Mouse (Mus musculus): ENCODE results near the gene Pax7. TPM values are rescaled to one million over a fixed set of nuclear protein-coding genes. Genes with fewer than 3 reads are reported as not detected.

The Pax7 gene
- total RNA-seq, 2 experiments from 2014 or later, result not detected

DNA sequence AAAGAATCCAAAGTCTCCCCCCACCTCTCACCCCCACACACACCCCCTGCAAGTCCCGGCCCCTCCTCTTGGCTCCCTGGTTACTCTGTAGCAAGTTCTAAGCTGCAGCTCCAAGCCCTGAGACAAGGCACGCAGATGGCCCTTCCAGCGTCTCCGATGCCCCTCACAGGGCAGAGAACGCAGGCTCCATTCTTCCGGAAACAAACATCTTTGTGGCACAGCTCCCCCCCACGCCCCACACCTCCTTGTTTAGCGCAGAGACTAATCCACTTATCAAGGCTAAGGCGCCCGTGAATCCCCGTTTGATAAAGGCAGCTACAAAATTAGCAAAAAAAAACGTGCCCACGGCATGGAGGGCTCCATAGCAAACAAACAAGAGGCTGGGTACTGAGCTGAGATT, 71.4 kb downstream of the Pax7 start:
- no peak for DNase-seq (ENCODE audit: low spot score)
- intact Hi-C loops (cut with DNase I), result no loop called here

DNA sequence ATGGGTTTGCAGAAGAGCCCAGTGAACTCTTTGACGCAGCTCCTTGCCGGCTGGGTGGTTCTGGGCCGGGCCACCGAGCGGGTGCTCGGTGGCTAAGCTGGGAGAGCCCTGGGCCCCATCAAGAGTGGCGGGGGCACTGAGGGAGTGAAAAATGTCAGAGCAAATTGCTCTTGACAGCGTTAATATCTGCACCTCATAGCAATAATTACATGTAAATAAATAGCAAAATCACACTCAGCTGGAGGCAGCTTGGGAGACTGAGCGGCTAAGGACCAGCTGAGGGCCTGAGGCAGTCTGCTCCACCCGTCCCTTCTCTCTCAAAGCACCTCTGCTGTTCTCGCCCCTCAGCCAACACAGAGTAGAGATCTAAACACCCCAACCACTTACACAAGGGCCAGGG, 72.6 kb downstream of the Pax7 start:
- DNase-seq (ENCODE audit: low spot score), result no peak
- intact Hi-C loops (cut with DNase I), result no loop called here

DNA sequence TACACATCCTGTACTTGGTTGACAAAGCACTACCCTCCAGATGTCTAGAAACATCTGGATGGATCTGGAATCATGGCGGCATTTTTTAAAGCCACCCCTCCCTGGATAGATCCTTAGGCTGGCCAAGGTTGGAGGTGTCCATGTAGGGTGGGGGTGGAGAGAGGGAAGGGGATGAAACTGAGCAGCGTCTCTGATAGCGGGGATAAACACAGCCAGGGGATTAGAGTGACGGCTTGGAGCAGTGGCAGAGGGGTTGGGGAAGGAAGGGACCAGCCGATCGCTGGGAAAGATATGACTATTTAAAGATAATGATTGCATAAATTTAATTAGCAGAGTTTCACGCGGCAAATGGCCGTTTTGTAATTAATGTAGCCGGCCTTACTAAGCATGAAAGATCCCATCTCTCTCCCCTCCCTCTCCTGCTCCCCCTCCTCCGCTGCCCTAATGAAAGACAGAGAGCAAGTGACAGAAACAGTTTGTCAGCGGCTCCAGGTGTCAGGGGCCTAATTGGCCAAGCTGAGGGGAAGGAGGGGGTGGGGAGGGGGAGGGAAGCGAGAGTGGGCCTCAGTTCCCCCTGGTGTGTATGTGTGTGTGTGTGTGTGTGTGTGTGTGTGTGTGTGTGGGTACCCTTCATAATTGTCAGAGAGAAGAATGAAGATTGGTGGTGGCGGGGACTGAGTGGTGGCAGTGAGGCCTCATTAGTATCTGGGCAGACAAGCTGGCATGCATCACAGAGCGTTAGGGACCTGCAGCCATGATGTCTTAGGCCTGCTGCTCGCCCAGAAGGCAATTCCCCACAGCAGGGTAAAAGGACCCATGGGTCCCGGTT, 74.6 kb downstream of the Pax7 start:
- intact Hi-C loops (cut with DNase I), result no loop called here

DNA sequence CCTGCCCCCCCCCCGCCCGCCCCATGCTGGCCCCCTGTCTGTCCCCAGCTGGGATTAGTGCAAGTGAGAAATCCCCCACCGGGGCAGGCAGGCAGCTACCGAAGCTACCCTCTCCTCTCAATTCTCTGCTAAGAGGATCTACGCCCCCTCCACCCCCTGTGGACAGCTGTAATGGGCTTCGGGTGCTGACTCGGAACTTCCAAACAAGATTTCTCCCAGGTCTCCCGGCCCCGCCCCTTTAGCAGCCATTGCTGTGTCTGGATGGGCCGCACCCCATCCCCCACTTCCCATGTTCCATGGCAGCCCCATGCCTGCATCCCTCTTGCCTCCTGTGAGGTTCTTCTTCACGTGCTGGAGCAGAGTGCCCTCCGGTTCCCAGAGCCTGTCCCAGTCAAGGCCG, 76.4 kb downstream of the Pax7 start:
- intact Hi-C loops (cut with DNase I), result no loop called here
- no peak for DNase-seq (ENCODE audit: low spot score)

More for the DNA sequence above, 74.6 kb downstream of the Pax7 start:
- DNase-seq (ENCODE audit: low spot score), result no peak

DNA sequence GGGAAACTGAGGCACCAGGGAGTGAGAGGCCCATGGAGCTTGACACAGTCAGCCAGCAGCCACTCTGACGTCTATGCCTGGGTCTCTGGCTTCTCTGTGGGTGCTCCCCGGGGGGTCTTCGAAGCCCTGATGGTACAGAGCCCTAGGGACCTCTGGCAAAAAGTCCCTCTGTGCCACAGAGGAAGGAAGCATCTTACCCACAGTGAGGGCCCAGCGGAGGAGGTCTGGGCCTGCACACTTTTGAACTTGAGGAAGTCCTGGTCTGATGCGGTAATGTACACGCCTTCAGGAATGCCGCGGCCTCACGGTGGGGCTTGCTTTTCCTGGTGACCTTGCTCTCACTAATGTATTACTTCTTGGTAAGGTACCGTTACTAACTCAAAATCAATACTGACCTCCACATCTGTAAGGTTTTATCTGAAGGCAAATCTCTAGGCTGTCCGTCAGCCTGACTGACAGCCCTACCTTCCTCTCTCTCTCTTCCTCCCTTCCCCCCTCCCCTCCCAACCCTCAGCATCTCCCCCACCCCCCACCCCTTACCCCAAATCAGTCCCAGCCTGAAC, 79.1 kb downstream of the Pax7 start:
- intact Hi-C loops (cut with DNase I), result no loop called here
- no peak for DNase-seq (ENCODE audit: low spot score)

DNA sequence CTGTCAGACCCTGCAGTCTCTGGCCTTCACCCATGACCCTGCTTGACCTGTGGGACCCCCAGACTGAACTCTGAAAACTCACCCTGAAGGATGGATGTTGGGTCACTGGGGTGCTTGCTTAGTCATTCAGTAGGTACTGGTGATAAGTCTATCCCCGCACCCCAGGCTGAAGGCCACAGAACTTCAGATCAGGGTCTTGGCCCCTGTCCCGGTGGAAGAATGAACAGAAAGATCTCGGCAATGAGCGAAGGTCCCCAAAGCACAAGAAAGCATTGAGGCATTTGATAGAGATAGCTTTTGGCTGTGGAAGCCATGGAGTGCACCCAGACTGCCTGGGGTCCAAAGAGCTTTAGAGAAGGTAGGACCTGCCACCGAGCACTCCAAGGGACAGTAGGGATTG, 82.4 kb downstream of the Pax7 start:
- intact Hi-C loops (cut with DNase I), result no loop called here
- DNase-seq (ENCODE audit: low spot score), result no peak

DNA sequence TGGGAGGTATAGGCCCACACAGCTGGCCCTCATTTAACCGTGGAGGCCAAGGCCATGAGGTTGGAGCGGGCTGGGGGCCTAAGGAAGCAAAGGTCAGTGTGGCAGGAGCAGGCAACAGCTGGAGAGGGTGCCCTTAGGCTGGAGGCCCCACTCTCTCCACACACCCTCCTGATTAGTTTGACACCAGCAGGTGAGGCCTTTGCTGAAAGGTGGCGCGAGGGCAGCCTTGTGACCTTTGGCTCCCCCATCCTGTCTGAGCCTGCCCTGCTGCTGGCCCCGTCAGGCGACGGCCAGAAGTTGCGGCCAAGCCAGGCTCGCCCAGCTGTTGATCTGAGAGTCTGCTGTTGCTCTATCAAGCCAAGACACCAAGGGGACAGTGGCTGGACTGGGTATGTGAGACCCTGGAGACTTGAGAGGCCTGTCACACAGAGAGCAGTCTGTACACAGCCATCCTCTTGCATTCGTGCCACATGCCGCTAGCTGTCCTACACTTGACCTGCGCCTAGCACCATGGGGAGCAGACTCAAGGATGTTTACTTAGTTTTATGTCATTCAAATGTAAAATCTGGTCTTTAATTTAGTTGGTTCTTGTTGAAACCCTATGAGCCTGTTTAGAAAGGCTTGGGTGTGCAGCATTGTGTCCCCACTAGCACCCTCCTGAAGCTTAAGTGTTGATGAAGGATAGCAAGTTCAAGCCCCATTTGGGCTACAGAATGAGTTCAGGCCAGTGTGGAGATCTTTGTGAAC, 86.0 kb downstream of the Pax7 start:
- intact Hi-C loops (cut with DNase I), result no loop called here
- no peak for DNase-seq (ENCODE audit: low spot score)

DNA sequence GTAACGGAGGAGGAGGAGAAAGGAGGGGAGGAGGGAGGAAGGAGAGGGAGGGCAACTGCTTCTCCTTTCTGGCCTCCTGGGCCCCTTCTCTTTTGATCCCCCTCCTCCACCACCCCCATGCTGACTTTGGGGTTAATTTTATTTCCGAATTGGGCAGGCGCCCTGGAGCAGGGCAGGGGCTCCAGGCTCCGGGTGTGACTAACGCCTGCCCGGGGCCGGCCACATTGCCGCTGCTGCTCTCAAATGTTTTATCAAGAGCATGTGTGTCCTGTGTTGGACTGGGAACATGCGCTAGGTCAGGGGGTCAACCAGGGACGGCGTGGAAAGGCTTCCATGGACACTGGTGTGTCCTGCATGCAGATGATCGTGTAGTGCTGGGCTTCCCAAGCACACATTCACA, 87.2 kb downstream of the Pax7 start:
- no peak for DNase-seq (ENCODE audit: low spot score)
- intact Hi-C loops (cut with DNase I), result no loop called here

DNA sequence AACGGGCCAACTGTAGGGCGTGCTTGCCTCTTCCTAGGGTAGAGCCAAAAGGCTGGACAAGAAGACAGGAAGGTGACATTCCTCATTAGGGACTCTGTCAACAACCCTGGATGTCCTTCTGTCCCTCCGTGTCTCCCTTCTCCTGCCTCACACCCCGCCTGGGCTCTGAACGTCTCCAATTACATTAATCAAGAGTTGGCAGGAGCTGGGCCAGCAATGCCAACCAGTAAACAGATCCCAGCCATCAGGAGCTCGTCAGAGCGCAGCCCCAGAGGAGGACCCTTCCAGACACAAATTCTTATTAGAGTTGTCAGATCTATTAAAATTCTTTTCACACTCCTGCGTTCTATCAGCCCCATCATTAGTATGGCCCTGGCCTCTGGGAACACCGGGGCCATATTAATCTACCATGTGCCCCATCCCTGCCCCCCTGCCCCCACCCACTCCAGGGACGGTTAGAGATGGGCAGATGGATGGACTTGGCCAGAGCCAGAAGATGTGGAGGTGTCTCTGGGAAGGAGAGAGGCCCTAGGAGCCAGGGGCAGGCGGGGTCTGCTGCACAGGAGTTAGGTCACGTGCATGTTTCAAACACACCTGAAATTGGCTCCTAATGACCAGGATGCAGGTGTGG, 88.4 kb downstream of the Pax7 start:
- intact Hi-C loops (cut with DNase I), result no loop called here
- no peak for DNase-seq (ENCODE audit: low spot score)

DNA sequence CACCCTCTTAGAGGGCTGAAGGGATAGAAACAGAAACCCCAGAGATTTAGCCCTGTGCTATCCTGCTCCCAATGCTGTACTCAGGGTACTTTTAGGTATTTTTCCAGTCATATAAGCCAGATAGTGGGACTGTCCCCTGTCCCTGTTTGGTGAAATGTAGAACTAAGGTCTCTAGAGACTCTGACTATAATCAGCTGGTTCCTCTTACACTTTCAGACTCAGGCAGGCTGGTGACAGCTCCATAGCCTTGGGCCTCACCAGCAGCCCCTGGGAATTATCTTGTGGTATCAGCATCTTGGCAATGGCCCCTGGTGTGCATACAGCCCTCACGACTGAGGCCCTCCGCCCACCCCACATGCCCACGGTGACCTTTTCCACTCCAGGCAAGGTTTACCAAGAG, 89.7 kb downstream of the Pax7 start:
- intact Hi-C loops (cut with DNase I), result no loop called here
- DNase-seq (ENCODE audit: low spot score), result no peak

DNA sequence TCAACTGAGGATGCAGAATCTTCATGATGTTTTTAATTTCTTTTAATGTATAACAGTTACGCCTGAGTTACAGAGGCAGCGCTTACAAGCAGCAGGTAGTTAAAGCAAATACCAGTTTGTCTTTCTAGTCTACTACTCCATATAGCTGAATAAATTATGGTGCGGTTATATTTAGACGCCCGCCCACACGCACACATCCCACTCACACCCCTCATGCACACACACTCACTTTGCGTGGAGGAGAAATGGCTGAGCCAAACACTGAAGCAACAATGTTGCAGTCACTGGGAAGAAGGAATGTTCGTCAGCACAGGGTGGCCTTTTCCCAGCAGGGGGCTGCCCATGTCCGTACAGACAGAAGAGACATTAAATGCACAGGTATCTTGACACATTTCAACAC, 96.3 kb downstream of the Pax7 start:
- DNase-seq (ENCODE audit: low spot score), result no peak
- intact Hi-C loops (cut with DNase I), result no loop called here

DNA sequence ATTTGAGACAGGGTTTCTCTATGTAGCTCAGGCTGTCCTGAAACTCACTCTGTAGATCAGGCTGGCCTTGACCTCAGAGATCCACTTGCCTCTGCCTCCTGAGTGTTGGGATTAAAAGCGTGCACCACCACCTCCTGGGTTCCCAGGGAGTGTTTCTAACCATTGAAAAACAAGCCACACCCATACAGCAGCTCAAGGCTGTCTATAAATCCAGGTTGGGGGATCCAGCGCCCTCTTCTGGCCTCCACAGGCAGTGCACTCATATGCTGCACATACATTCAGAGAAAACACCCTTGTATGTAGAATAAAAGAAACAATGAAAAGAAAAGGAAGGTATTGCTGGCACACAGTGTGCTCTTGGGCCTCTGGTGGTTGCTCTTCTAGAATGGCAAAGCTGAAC, 106.2 kb downstream of the Pax7 start:
- DNase-seq (ENCODE audit: low spot score), result no peak
- intact Hi-C loops (cut with DNase I), result no loop called here

DNA sequence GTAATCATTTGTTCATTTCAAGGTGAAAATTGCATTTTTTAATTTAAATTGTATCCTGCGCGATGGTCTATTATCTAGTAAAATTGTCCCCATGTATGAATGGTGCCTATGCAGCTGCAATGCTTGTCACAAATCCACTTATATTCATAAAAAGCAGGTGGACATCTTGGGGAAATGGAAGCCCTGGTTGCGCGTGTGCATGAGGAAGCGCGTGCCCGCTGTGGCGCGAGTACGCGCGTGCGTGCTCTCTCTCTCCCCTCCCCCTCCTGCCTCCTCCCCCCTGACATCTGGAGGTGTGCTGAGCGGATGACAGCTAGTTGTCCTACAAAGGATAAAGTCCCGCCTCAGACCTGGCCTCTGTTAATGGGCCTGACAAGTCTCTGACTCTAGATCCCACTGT, 107.9 kb downstream of the Pax7 start:
- DNase-seq (ENCODE audit: low spot score), result no peak
- intact Hi-C loops (cut with DNase I), result no loop called here

DNA sequence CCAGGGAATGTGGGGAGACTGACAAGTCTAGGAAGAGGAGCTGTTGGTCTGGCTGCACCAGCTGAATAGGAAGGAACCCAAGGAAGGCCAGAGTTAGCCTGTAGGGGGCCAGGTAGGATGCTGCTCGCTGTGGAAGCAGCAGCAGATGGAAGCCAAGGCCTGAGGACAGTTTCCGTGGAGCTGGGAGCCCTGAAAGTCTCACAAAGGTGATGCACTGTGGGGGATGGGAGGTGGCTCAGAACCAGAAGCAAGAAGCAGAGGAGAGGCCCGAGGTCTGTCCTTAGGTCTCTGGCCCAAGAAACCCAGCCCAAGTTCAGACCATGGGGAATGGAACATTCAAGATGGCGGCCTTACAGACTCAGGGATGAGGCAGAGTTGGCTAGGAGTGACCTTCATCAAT, 109.0 kb downstream of the Pax7 start:
- no peak for DNase-seq (ENCODE audit: low spot score)
- intact Hi-C loops (cut with DNase I), result no loop called here

DNA sequence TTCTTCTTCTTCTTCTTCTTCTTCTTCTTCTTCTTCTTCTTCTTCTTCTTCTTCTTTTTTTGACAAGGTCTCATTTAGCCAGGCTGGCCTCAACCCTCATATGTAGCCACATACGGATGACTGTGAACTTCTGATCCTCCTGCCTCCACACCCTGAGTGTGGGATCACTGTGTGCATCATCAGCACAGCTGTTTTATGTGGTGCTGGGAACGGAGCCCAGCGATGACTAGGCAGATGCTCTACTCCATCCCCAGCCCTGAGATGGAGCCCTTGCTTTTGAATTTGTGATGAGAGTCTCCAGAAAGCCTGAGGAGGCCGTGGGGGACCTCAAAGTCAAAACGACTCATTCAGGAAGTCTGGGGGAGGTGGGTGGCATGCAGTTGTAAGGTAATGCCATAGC, 114.3 kb downstream of the Pax7 start:
- DNase-seq (ENCODE audit: low spot score), result no peak
- intact Hi-C loops (cut with DNase I), result no loop called here

DNA sequence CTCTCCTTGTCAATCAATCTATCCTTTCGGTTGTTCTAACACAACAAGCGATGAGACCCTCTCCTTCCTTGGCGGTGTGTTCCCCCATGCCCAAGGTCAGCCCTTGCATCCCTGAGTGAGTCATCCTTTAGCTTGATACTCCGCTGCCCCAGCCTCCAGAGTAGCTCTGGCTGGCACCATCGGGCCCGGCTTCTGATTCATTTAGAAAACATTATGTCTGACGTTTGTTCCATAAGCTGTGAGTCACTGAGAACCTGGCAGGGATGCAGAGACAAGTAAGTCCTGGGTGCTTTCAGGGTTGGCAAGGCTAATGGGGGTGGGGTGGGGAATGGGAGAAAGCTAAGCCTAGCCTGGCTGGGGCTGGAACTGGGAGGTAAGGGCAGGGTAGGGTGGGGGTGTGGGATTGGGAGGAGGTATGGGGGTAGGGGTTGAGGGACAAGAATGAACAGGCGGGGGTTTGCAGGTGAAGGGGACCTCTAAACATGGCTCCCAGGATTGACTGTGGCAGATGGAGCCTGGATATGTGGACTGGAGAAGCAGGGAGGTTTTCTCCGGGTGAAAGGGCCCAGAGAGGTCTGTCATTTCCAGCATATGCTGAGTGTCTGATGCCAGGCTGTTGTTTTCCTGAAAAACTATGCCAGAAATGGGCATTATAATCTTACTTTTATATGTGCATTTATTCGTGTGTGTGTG, 116.7 kb downstream of the Pax7 start:
- intact Hi-C loops (cut with DNase I), result no loop called here
- DNase-seq (ENCODE audit: low spot score), result no peak

DNA sequence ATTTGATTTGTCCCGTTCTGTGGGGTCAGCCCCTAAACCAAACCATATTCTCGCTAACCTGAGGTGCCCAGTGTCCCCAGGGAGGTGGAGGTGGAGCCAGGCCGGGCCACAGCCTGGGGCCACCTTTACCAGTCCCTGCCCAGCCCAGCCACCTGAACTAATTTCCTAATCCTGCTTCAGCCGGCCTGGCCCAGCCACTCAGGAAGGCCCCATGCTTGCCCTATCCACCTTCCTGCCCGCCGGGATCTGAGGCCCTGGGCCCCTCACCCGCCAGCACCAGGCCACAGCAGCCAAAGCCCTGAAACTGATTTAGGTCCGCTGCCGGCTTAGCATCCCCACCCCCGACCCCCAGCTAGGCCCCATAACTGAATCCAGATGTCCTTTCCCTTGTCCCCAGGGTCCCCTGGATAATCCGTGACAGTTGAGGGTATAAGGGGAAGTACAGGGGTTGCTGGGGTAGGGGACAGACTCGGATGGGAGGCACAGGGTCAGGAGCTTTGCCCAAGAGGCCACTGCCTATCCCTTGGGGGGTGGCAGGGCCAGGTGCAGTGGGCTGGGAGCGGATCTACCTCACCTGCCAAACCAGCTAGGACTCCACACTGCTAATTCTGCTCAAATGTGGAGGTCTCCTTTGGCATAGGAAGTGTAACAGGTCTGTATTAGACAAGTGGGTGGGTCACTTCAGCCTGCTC, 117.9 kb downstream of the Pax7 start:
- DNase-seq (ENCODE audit: low spot score), result no peak
- intact Hi-C loops (cut with DNase I), result no loop called here

DNA sequence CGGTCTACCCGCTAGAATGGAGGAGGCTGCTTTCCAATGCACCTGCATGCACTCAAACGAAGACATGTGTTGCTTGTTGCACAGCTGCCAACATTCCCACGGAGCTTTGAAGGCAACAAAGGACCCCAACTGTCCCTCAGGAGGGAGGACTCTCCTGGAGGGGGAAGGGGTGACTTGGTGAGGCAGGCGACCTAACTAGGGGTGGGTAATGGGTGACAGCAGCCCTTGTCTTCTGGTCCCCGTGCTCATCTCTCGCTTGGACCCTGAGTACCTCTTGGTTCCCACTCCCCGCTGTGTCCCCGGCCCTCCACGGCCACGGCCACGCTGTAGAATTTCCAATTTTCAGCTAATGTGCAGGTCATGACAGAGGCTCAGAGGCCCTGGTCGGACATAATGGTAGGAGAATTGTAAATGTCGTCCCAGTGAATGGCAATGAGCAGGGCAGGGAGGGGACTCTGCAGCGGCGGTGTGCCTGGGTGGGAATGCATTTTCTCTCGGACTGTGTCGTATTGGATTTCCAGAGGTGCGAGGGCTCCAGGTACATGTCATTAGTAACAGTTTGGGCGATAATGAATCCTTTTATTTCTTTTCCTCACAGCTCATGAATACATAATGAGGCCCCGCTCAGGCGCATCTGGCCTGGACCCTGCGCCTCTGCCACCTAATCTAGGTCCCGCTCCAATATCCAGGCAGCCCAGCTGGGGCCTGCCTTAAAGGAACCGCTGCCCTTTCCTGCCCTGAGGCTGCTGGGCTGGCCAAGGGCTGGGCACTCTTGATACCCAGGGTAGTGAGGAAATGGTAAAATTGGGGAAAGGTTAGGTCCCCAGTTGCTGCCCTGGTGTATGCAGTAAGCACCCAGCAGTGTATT, 122.6 kb downstream of the Pax7 start:
- intact Hi-C loops (cut with DNase I), result no loop called here
- no peak for DNase-seq (ENCODE audit: low spot score)

DNA sequence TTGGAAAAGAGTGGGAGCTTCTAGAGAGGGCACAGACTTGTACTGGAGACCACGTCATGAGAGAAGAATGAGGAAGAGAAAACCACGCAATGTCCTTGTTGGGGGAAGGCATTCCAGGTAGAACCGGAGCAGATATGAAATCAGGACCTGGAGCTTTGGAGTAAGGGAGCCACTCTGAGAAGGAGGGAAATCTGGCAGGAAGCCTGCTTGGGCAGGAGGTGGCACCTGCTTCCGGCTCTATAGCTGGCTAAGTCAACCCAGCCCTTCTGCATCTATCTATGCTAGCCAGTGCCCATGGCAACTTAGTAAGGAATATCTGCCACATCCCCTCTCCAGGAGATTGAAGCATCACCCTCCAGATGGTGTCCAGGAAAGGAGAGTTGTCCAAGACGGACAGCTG, 127.3 kb downstream of the Pax7 start:
- intact Hi-C loops (cut with DNase I), result no loop called here
- DNase-seq (ENCODE audit: low spot score), result no peak
